8 mouse cellular contexts compared by ENCODE assay signal in genomic region chr3:75556121-75556694, GRCm38 (mm10). TPM values are rescaled to one million over a fixed set of nuclear protein-coding genes. Genes with fewer than 3 reads are reported as not detected.
A peak's percentile ranks its signal among the peaks of the same experiment; 100 is the strongest.
DNase-seq lines count a peak whose midpoint lies in the region; ATAC-seq and TF ChIP-seq lines count a peak whose summit lies in the region.

No protein-coding gene starts in this region.

- dilution Hi-C loops in CH12.LX (cut with MboI; ENCODE audit: extremely low pct_ligation_motif_present, extremely low pct_unique_long_range_greater_than_20kb, low sequenced_read_pairs) = no loop called here

- WGBS in kidney, adult 2 months = under 1% methylated on average over 36 of the region's 36 CpGs
- under 1% methylated on average over 36 of the region's 36 CpGs for WGBS in embryonic facial prominence, embryonic 10.5 days
- 1% methylated on average over 31 of the region's 36 CpGs for WGBS in hindbrain, embryonic 15.5 days

- peak overlapping the region; percentile 98 for H3K4me2 ChIP-seq in CH12.LX (ENCODE audit: insufficient read depth, low read depth, poor library complexity, severe bottlenecking)
- H3K4me2 ChIP-seq in hindbrain, embryonic 15.5 days = peak overlapping the region; percentile 69

- TF ChIP-seq EP300 in CH12.LX (IDR thresholded peaks at IDR 0.05; ENCODE audit: low read length) = no peak

- peaks cover 8% of the 10 kb centered on the region for H3K4me1 ChIP-seq in kidney, adult 2 months (ENCODE audit: control insufficient read depth, insufficient read depth, low read length)
- peaks cover 2 to 24% of the 10 kb centered on the region in 2 experiments; a peak in 2 of 4 replicates for H3K4me1 ChIP-seq in CH12.LX (ENCODE audit: control insufficient read depth in 1 of 2, insufficient read depth in 2 of 2)
- peaks cover 10% of the 10 kb centered on the region for H3K4me1 ChIP-seq in embryonic facial prominence, embryonic 10.5 days
- peaks cover 17% of the 10 kb centered on the region for H3K4me1 ChIP-seq in hindbrain, embryonic 15.5 days (replicated peaks)

- ATAC-seq in hindbrain, embryonic 15.5 days (ENCODE audit: low FRiP score, low read depth) = no peak; the same call in 1 of the 2 replicates
- peak; percentile 21 for ATAC-seq in megakaryocyte progenitor cell, adult 5-6 weeks (replicated peaks; ENCODE audit: poor library complexity)

- peak overlapping the region; percentile 76 for H3K9ac ChIP-seq in CH12.LX (ENCODE audit: insufficient read depth, low read depth)
- peak overlapping the region; percentile 88 for H3K9ac ChIP-seq in hindbrain, embryonic 15.5 days

- H3K27ac ChIP-seq in kidney, adult 2 months (ENCODE audit: insufficient read depth, low read depth, low read length) = peak overlapping the region; percentile 77
- peak overlapping the region; percentile 26 for H3K27ac ChIP-seq in CH12.LX (ENCODE audit: insufficient read depth, low read depth)
- H3K27ac ChIP-seq in embryonic facial prominence, embryonic 10.5 days (replicated peaks) = peak overlapping the region; percentile 91
- H3K27ac ChIP-seq in hindbrain, embryonic 15.5 days (replicated peaks) = peak overlapping the region; percentile 81

- H3K36me3 ChIP-seq in kidney, adult 2 months (ENCODE audit: control insufficient read depth, insufficient read depth, low read length) = no peaks in the 10 kb centered on the region
- peaks cover 0 to 3% of the 10 kb centered on the region in 2 experiments for H3K36me3 ChIP-seq in CH12.LX (replicated peaks in 1 of 2; ENCODE audit: control insufficient read depth in 1 of 2, insufficient read depth in 1 of 2, low read length in 1 of 2)
- H3K36me3 ChIP-seq in embryonic facial prominence, embryonic 10.5 days (replicated peaks) = no peaks in the 10 kb centered on the region
- no peaks in the 10 kb centered on the region for H3K36me3 ChIP-seq in hindbrain, embryonic 15.5 days

- H3K9me3 ChIP-seq in CH12.LX (replicated peaks; ENCODE audit: low read length) = no peaks in the 10 kb centered on the region
- H3K9me3 ChIP-seq in embryonic facial prominence, embryonic 10.5 days = no peaks in the 10 kb centered on the region
- no peaks in the 10 kb centered on the region for H3K9me3 ChIP-seq in hindbrain, embryonic 15.5 days

- in situ Hi-C loops in CH12.LX (cut with MboI; ENCODE audit: low pct_ligation_motif_present, low pct_unique_long_range_greater_than_20kb, low sequenced_read_pairs) = no loop called here

- TF ChIP-seq RAD21 in CH12.LX (IDR thresholded peaks at IDR 0.05; ENCODE audit: low read depth, low read length) = no peak

- peak overlapping the region; percentile 79 for H3K4me3 ChIP-seq in kidney, adult 2 months (ENCODE audit: insufficient read depth, low read depth, low read length)
- H3K4me3 ChIP-seq in CH12.LX (replicated peaks in 1 of 3; ENCODE audit: low read depth in 2 of 3, low read length in 2 of 3, poor library complexity in 1 of 3) = peak overlapping the region; percentile 76 to 96 (median 77)
- peak overlapping the region; percentile 96 for H3K4me3 ChIP-seq in embryonic facial prominence, embryonic 10.5 days
- H3K4me3 ChIP-seq in hindbrain, embryonic 15.5 days = peak overlapping the region; percentile 94

- TF ChIP-seq POLR2A in kidney, adult 2 months (IDR thresholded peaks at IDR 0.05; ENCODE audit: low read depth, low read length) = no peak
- no peak for TF ChIP-seq POLR2A in CH12.LX (IDR thresholded peaks at IDR 0.05; ENCODE audit: low read depth, low read length)

- no peaks in the 10 kb centered on the region for H3K27me3 ChIP-seq in kidney, adult 2 months (replicated peaks; ENCODE audit: control insufficient read depth, insufficient read depth, low read length)
- H3K27me3 ChIP-seq in CH12.LX (replicated peaks) = no peaks in the 10 kb centered on the region
- no peaks in the 10 kb centered on the region for H3K27me3 ChIP-seq in embryonic facial prominence, embryonic 10.5 days (replicated peaks; ENCODE audit: low read depth, poor library complexity, severe bottlenecking)
- no peaks in the 10 kb centered on the region for H3K27me3 ChIP-seq in hindbrain, embryonic 15.5 days

- DNase-seq in kidney, adult 2 months = no peak
- DNase-seq in kidney, adult 8-10 months = no peak
- DNase-seq in CH12.LX (ENCODE audit: extremely low read depth) = peak; percentile 61
- DNase-seq in embryonic facial prominence, embryonic 10.5 days (ENCODE audit: low spot score) = no peak
- DNase-seq in thymus, postnatal 25 days = peak; percentile 72
- DNase-seq in cerebellum, adult 9-11 months = no peak

- no peak for TF ChIP-seq CTCF in kidney, adult 2 months (conservative IDR thresholded peaks at IDR 0.05; ENCODE audit: insufficient read depth, insufficient read length, low read depth, low read length)
- TF ChIP-seq CTCF in CH12.LX (conservative IDR thresholded peaks at IDR 0.05 in 1 of 2, IDR thresholded peaks at IDR 0.05 in 1 of 2; ENCODE audit: low read depth in 2 of 2, low read length in 2 of 2) = no peak

- peaks cover 24% of the 10 kb centered on the region for H3K79me2 ChIP-seq in CH12.LX (replicated peaks; ENCODE audit: control insufficient read depth, extremely low read depth, insufficient read depth, poor library complexity, severe bottlenecking)

TF ChIP-seq in CH12.LX, 34 proteins besides CTCF, POLR2A, EP300 and RAD21:
- TF ChIP-seq MAX (IDR thresholded peaks at IDR 0.05; ENCODE audit: low read length) (peak; percentile 20; the same call in 1 of the 2 replicates), RCOR1 (conservative IDR thresholded peaks at IDR 0.05; ENCODE audit: low read depth, low read length) (no peak), CHD1 (IDR thresholded peaks at IDR 0.05; ENCODE audit: low read depth, low read length) (peak; percentile 57; the same call in 1 of the 2 replicates), KAT2A (IDR thresholded peaks at IDR 0.05; ENCODE audit: insufficient replicate concordance, low read length) (no peak), NELFE (IDR thresholded peaks at IDR 0.05; ENCODE audit: low read depth, low read length) (no peak), MXI1 (IDR thresholded peaks at IDR 0.05; ENCODE audit: low read depth, low read length) (peak; percentile 43; the same call in 1 of the 2 replicates), UBTF (IDR thresholded peaks at IDR 0.05; ENCODE audit: low read depth, low read length) (peak; percentile 71; the same call in 1 of the 2 replicates)

RNA-seq across cellular contexts. Expression of gene Pdcd10, which starts 0.4 kb away (rescaled TPM):
- polyA plus RNA-seq in kidney, adult 2 months (2012; rRNA removed) = 4.5 and 9.0 TPM in 2 replicates
- total RNA-seq in CH12.LX (2012; rRNA removed) (37.1 and 43.9 TPM in 2 replicates), CH12.LX (2014; rRNA removed) (142 and 175 TPM in 2 replicates)
- 69.1 and 73.6 TPM in 2 replicates for polyA plus RNA-seq in CH12.LX (2012; ENCODE audit: insufficient read length, low read depth)
- polyA plus RNA-seq in embryonic facial prominence, embryonic 10.5 days (2016; fragmentation: Nextera tagmentation; extraction: Ambion mirVana) = 77.2 and 82.3 TPM in 2 replicates
- polyA plus RNA-seq in hindbrain, embryonic 15.5 days (2015; fragmentation: Nextera tagmentation; extraction: Ambion mirVana) = 72.7 and 80.4 TPM in 2 replicates
- total RNA-seq in megakaryocyte progenitor cell, adult 5-6 weeks (2015) = 67.7 and 69.5 TPM in 2 replicates
- total RNA-seq in megakaryocyte progenitor cell, adult 5-6 weeks (2017) = 95.9 and 129 TPM in 2 replicates

RNA-seq across cellular contexts. Expression of gene Serpini1, which starts 1.1 kb away (rescaled TPM):
- 0.97 and 1.2 TPM in 2 replicates for polyA plus RNA-seq in kidney, adult 2 months (2012; rRNA removed)
- total RNA-seq in CH12.LX (2012; rRNA removed) = 1.2 TPM in 2 replicates
- 2.5 and 3.5 TPM in 2 replicates for total RNA-seq in CH12.LX (2014; rRNA removed)
- polyA plus RNA-seq in CH12.LX (2012; ENCODE audit: insufficient read length, low read depth) = 1.1 and 2.2 TPM in 2 replicates
- 6.7 and 7.4 TPM in 2 replicates for polyA plus RNA-seq in embryonic facial prominence, embryonic 10.5 days (2016; fragmentation: Nextera tagmentation; extraction: Ambion mirVana)
- polyA plus RNA-seq in hindbrain, embryonic 15.5 days (2015; fragmentation: Nextera tagmentation; extraction: Ambion mirVana) = 147 and 155 TPM in 2 replicates
- total RNA-seq in megakaryocyte progenitor cell, adult 5-6 weeks (2015) = 1.1 and 2.1 TPM in 2 replicates
- 1.00 and 1.7 TPM in 2 replicates for total RNA-seq in megakaryocyte progenitor cell, adult 5-6 weeks (2017)

Comparison
In these comparisons a context has a peak if more than half of its experiments do, and no peak if none do; other contexts are left out.
1. DNase-seq: peak in CH12.LX (single experiment) and thymus, postnatal 25 days (single experiment); none in kidney, adult 2 months (single experiment), kidney, adult 8-10 months (0 of 2), embryonic facial prominence, embryonic 10.5 days (single experiment) and cerebellum, adult 9-11 months (single experiment).
2. H3K27ac ChIP-seq: peak in every context shown above with its lines; median percentile 91 in embryonic facial prominence, embryonic 10.5 days; 81 in hindbrain, embryonic 15.5 days; 77 in kidney, adult 2 months; 26 in CH12.LX.
3. RNA of gene Serpini1, which starts 1.1 kb away (polyA plus RNA-seq): 147 to 155 TPM in hindbrain, embryonic 15.5 days; 6.7 to 7.4 TPM in embryonic facial prominence, embryonic 10.5 days, 1.1 to 2.2 TPM in CH12.LX and 0.97 to 1.2 TPM in kidney, adult 2 months; every median in the first group is over 10 times any median in the second.
4. Peak in every context shown above with its lines, with median percentiles within 50 percentile points of each other: H3K4me3 ChIP-seq.